Mouse (Mus musculus): ENCODE results near the gene Cd68.

DNA sequence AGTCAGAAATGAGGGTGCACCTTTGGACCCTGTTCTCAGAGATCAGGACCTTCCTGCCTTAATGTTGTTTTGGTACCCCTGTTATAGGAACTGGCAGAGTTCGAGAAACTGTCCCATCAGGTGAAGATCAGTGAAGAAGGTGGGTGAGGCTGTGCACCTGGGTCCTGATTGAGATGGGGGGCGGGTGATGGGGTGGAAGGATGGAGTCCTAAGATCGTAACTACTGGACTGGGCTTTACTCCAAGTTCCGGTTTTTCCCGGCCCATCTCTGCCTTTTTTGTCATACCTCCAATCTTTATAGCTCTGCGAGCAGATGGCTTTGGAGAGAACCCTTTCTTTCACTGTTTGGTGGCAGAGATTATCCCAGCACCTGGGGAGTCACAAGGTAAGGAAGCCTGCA is 43.5 kb downstream of the Cd68 start:
- TF ChIP-seq CTCF (IDR thresholded peaks at IDR 0.05; ENCODE audit: extremely low read depth, insufficient read length, insufficient replicate concordance, low read depth, low read length): no peak
- no peak for TF ChIP-seq POLR2A (IDR thresholded peaks at IDR 0.05; ENCODE audit: low read depth, low read length)

Measured in small intestine, adult 2 months (tissue).